Mouse (Mus musculus): Measurements from ENCODE around the gene Gm21915. TPM values are rescaled to one million over a fixed set of nuclear protein-coding genes. Genes with fewer than 3 reads are reported as not detected.
A peak's percentile ranks its signal among the peaks of the same experiment; 100 is the strongest.

Gm21915 gene
- polyA plus RNA-seq, 1 experiment from 2014 or later: not detected

GRCm38 (mm10) chr9:40649983-40650382, 20.4 kb upstream of the Gm21915 start:
- 62% methylated on average over 6 of the region's 6 CpGs for WGBS (ENCODE audit: insufficient replicate concordance)
- no peak overlapping the region for H3K27ac ChIP-seq (ENCODE audit: low read length)
- no peaks in the 10 kb centered on the region for H3K36me3 ChIP-seq (ENCODE audit: control insufficient read depth, insufficient read depth)
- H3K27me3 ChIP-seq (ENCODE audit: control insufficient read depth, insufficient read depth, low read depth, low read length): no peaks in the 10 kb centered on the region
- no peaks in the 10 kb centered on the region for H3K9me3 ChIP-seq (replicated peaks; ENCODE audit: control insufficient read depth, low read length)
- ATAC-seq (ENCODE audit: low read depth): no peak
- no peak overlapping the region for H3K4me2 ChIP-seq (ENCODE audit: low read depth, low read length)
- no peak overlapping the region for H3K9ac ChIP-seq (ENCODE audit: low read depth, low read length)
- H3K4me3 ChIP-seq (ENCODE audit: low read depth, low read length): no peak overlapping the region
- H3K4me1 ChIP-seq (ENCODE audit: control insufficient read depth, low read depth, low read length): no peaks in the 10 kb centered on the region

DNA sequence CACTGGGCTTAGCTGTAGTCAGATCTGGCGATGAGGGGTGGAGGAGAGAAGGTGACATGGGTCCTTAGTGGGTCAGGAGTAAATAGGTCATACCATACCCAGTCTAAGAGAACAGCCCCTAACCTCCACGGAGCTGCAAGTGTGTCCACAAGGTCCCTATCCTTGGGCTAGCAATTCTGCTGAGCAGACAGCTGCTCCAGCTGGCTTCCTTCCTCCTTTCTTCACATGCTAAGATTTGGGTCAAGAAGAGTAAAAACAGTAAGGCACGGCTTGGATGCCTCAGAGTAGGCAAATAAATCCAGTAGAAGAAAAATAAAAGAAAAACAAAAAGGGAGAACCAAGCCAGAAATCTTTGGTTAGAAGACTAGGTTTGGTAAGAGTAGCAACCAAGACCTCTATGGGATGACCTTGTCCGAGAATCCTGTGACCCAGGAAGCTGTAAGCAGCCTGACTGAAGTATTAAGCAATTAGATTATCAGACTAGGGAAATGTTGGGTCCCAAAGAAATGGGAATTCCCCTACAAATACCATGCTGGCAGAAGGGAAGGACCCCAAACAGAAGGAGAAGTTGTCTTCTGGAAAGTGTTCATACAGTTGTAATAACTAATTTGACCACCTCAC, 19.1 kb upstream of the Gm21915 start:
- Histone ChIP-seq H3K9ac (ENCODE audit: low read depth, low read length) (no peak overlapping the region), H3K27me3 (ENCODE audit: control insufficient read depth, insufficient read depth, low read depth, low read length) (no peaks in the 10 kb centered on the region), H3K4me3 (ENCODE audit: low read depth, low read length) (no peak overlapping the region), H3K9me3 (replicated peaks; ENCODE audit: control insufficient read depth, low read length) (no peaks in the 10 kb centered on the region), H3K4me2 (ENCODE audit: low read depth, low read length) (no peak overlapping the region), H3K36me3 (ENCODE audit: control insufficient read depth, insufficient read depth) (no peaks in the 10 kb centered on the region), H3K4me1 (ENCODE audit: control insufficient read depth, low read depth, low read length) (no peaks in the 10 kb centered on the region), H3K27ac (ENCODE audit: low read length) (no peak overlapping the region)
- no peak for ATAC-seq (ENCODE audit: low read depth)
- 36% methylated on average over 4 of the region's 4 CpGs for WGBS (ENCODE audit: insufficient replicate concordance)

- ATAC-seq (ENCODE audit: low read depth): no peak
- H3K4me1 ChIP-seq (ENCODE audit: control insufficient read depth, low read depth, low read length): no peaks in the 10 kb centered on the region
- WGBS (ENCODE audit: insufficient replicate concordance): 16% methylated on average over 9 of the region's 9 CpGs
- H3K4me3 ChIP-seq (ENCODE audit: low read depth, low read length): no peak overlapping the region
- no peaks in the 10 kb centered on the region for H3K9me3 ChIP-seq (replicated peaks; ENCODE audit: control insufficient read depth, low read length)
- no peak overlapping the region for H3K9ac ChIP-seq (ENCODE audit: low read depth, low read length)
- H3K27me3 ChIP-seq (ENCODE audit: control insufficient read depth, insufficient read depth, low read depth, low read length): no peaks in the 10 kb centered on the region
- no peaks in the 10 kb centered on the region for H3K36me3 ChIP-seq (ENCODE audit: control insufficient read depth, insufficient read depth)
- no peak overlapping the region for H3K27ac ChIP-seq (ENCODE audit: low read length)
- H3K4me2 ChIP-seq (ENCODE audit: low read depth, low read length): no peak overlapping the region
Observed at GRCm38 (mm10) chr9:40652757-40653156, 17.7 kb upstream of the Gm21915 start.

DNA sequence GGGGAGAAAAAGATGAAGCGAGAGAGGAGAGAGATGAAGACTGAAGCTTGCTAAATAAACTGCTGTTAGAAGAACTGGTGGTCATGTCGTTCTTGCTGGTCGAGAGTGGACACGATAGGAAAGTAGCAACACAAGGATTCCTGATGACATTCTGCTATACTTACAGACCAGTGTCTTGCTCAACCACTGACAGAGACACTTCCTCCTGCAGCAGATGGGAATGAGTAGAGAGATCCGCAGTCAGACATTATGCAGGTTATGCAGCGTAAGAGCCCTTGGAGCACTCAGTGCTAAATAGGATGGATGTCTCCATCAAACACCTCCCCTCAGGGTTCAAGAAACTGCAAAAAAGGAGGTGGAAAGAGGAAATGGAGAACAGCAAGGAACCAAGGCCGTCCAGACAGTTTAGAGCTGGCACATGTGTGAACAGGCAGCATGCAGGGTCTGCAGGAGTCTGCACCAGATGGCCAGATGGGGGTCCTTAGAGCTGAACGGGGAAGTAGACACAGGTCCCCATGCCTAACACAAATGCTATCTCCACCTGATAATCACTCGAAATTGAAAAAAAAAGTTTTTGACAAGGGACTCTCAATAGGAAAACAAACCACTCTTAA, 4.1 kb upstream of the Gm21915 start:
- Histone ChIP-seq H3K4me1 (ENCODE audit: control insufficient read depth, low read depth, low read length) (no peaks in the 10 kb centered on the region), H3K27me3 (ENCODE audit: control insufficient read depth, insufficient read depth, low read depth, low read length) (no peaks in the 10 kb centered on the region), H3K27ac (ENCODE audit: low read length) (no peak overlapping the region), H3K36me3 (ENCODE audit: control insufficient read depth, insufficient read depth) (no peaks in the 10 kb centered on the region), H3K4me3 (ENCODE audit: low read depth, low read length) (no peak overlapping the region), H3K9me3 (replicated peaks; ENCODE audit: control insufficient read depth, low read length) (no peaks in the 10 kb centered on the region), H3K4me2 (ENCODE audit: low read depth, low read length) (no peak overlapping the region), H3K9ac (ENCODE audit: low read depth, low read length) (no peak overlapping the region)
- no peak for ATAC-seq (ENCODE audit: low read depth)
- 56% methylated on average over 9 of the region's 9 CpGs for WGBS (ENCODE audit: insufficient replicate concordance)

DNA sequence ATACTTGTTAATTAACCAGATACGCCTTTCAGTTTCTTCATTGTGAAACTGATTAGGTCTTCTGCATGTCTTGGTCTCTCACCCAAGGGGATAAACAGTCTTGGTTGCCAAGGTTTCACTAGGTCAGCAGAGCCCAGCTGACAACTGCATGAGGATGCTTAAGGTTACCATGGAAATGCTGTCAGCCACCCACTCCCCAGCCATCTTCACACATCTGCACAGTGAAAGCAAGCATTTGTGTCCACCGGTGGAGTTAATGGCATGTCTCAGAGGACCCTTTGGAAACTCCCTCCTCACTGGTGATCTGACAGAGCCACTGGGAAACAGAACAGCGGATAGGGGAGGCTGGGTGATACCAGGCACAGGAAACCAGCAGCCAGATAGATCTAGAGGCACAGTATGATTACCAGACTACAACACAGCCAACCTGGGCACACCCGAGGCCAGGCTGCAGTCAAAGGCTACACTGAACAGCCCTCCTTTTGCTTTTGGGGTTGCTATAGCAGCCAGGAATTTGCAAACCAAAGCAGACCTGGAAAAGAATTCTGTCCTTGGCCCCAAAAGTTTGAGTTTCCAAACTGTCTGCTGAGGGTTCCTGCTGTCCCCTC, 1.0 kb downstream of the Gm21915 start:
- H3K36me3 ChIP-seq (ENCODE audit: control insufficient read depth, insufficient read depth): no peaks in the 10 kb centered on the region
- H3K9ac ChIP-seq (ENCODE audit: low read depth, low read length): no peak overlapping the region
- WGBS (ENCODE audit: insufficient replicate concordance): 48% methylated on average over 4 of the region's 4 CpGs
- H3K4me1 ChIP-seq (ENCODE audit: control insufficient read depth, low read depth, low read length): no peaks in the 10 kb centered on the region
- no peak overlapping the region for H3K4me2 ChIP-seq (ENCODE audit: low read depth, low read length)
- no peak for ATAC-seq (ENCODE audit: low read depth)
- H3K4me3 ChIP-seq (ENCODE audit: low read depth, low read length): no peak overlapping the region
- H3K27me3 ChIP-seq (ENCODE audit: control insufficient read depth, insufficient read depth, low read depth, low read length): no peaks in the 10 kb centered on the region
- H3K27ac ChIP-seq (ENCODE audit: low read length): no peak overlapping the region
- H3K9me3 ChIP-seq (replicated peaks; ENCODE audit: control insufficient read depth, low read length): no peaks in the 10 kb centered on the region

DNA sequence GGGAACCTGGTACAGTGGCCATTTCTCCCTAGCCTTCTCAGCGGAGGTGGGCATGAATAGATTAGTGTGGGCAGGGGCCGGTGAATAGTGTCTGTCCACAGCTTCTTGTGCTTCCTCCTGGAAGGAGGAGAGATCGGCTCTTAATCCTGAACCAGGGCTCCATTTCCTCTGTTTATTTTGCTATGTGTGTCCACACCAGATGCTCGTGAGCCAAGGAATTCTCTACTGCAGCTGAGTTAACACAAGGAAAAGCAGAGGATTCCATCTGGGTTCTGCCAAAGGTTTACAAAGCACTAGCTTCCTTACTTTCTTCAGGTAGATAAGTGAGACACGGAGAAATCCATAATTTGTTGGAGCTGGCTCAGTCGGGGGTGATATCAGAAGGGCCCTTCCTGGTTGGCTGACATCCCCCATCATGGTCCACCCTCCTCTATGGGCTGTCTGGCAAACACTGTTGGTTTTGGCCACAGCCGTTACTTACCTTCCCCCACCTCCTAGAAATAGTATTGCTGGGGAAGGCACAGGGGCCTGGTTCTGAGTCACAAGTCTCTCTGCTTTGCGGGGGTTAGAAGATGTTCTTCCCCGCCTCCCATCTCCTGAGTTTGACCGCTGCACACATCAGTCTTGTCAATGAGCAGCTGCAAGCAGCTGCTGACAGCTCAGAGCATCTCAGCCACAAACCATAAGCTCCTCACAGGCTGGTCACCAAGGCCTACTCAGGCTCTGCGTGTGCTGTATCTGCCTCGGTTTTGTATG, 5.0 kb downstream of the Gm21915 start:
- H3K9ac ChIP-seq (ENCODE audit: low read depth, low read length): no peak overlapping the region
- no peaks in the 10 kb centered on the region for H3K36me3 ChIP-seq (ENCODE audit: control insufficient read depth, insufficient read depth)
- H3K4me3 ChIP-seq (ENCODE audit: low read depth, low read length): no peak overlapping the region
- no peak overlapping the region for H3K4me2 ChIP-seq (ENCODE audit: low read depth, low read length)
- no peak overlapping the region for H3K27ac ChIP-seq (ENCODE audit: low read length)
- no peak for ATAC-seq (ENCODE audit: low read depth)
- H3K27me3 ChIP-seq (ENCODE audit: control insufficient read depth, insufficient read depth, low read depth, low read length): no peaks in the 10 kb centered on the region
- 47% methylated on average over 12 of the region's 12 CpGs for WGBS (ENCODE audit: insufficient replicate concordance)
- H3K4me1 ChIP-seq (ENCODE audit: control insufficient read depth, low read depth, low read length): no peaks in the 10 kb centered on the region
- H3K9me3 ChIP-seq (replicated peaks; ENCODE audit: control insufficient read depth, low read length): no peaks in the 10 kb centered on the region

GRCm38 (mm10) chr9:40678653-40679052, 8.2 kb downstream of the Gm21915 start:
- no peak for ATAC-seq (ENCODE audit: low read depth)

GRCm38 (mm10) chr9:40685801-40686420, 15.5 kb downstream of the Gm21915 start, which contains the start of gene Clmp:
Clmp (plus strand) TSS chr9:40685962.
- no peaks in the 10 kb centered on the region for H3K36me3 ChIP-seq (ENCODE audit: control insufficient read depth, insufficient read depth)
- 1% methylated on average over 43 of the region's 53 CpGs for WGBS (ENCODE audit: insufficient replicate concordance)
- ATAC-seq (ENCODE audit: low read depth): no peak

More at GRCm38 (mm10) chr9:40678653-40679052, 8.2 kb downstream of the Gm21915 start:
- Histone ChIP-seq H3K27me3 (ENCODE audit: control insufficient read depth, insufficient read depth, low read depth, low read length) (no peaks in the 10 kb centered on the region), H3K27ac (ENCODE audit: low read length) (no peak overlapping the region), H3K4me3 (ENCODE audit: low read depth, low read length) (no peak overlapping the region), H3K9ac (ENCODE audit: low read depth, low read length) (no peak overlapping the region), H3K36me3 (ENCODE audit: control insufficient read depth, insufficient read depth) (no peaks in the 10 kb centered on the region), H3K4me1 (ENCODE audit: control insufficient read depth, low read depth, low read length) (no peaks in the 10 kb centered on the region), H3K9me3 (replicated peaks; ENCODE audit: control insufficient read depth, low read length) (no peaks in the 10 kb centered on the region), H3K4me2 (ENCODE audit: low read depth, low read length) (no peak overlapping the region)
- WGBS (ENCODE audit: insufficient replicate concordance): 42% methylated on average over 4 of the region's 4 CpGs

More at GRCm38 (mm10) chr9:40685801-40686420, 15.5 kb downstream of the Gm21915 start, which contains the start of gene Clmp:
- Histone ChIP-seq H3K4me3 (ENCODE audit: low read depth, low read length) (peak within 1 kb of the TSS; percentile 54), H3K4me2 (ENCODE audit: low read depth, low read length) (peak within 1 kb of the TSS; percentile 66), H3K9ac (ENCODE audit: low read depth, low read length) (peak within 1 kb of the TSS; percentile 28; the same call in 1 of the 2 replicates), H3K4me1 (ENCODE audit: control insufficient read depth, low read depth, low read length) (no peaks in the 10 kb centered on the region), H3K27me3 (ENCODE audit: control insufficient read depth, insufficient read depth, low read depth, low read length) (peaks cover 30% of the 10 kb centered on the region), H3K27ac (ENCODE audit: low read length) (no peak within 1 kb of the TSS), H3K9me3 (replicated peaks; ENCODE audit: control insufficient read depth, low read length) (no peaks in the 10 kb centered on the region)

Measured in liver, embryonic 16.5 days (tissue).